Mouse (Mus musculus): ENCODE measurements around the gene Prrc2c.
A peak's percentile ranks its signal among the peaks of the same experiment; 100 is the strongest.

DNA sequence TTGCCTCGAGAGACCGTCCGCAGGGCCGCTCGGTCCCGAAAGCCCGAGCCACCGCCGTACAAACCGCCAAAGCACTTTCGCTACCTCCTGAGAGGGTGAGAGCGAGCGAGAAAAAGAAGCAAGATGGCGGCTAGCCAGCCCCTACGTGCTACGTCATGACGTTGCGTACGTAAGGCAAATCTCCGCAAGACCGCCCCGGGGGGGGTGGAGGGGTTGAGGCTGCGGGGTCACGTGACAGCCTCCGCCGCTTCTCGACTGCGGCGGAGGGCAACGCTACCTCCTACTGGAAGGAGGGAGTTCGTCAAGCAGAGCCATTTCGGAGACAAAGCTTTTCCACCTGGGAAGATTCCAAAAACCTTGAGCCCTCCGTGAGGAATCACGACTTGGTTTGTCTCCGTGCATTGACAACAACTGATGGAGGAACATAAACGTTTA, at the start of gene Prrc2c:
- peak; percentile 3 for TF ChIP-seq CTCF (IDR thresholded peaks at IDR 0.05; ENCODE audit: control insufficient read depth, insufficient read depth, insufficient read length)
- TF ChIP-seq USF1 (IDR thresholded peaks at IDR 0.05; ENCODE audit: low read depth): peak; percentile 98
- TF ChIP-seq MYOD1 (IDR thresholded peaks at IDR 0.05; ENCODE audit: control insufficient read depth, insufficient read length, low read depth): no peak
- no peak for TF ChIP-seq CEBPB (IDR thresholded peaks at IDR 0.05; ENCODE audit: low read depth)
- TF ChIP-seq MAX (IDR thresholded peaks at IDR 0.05): no peak
- TF ChIP-seq FOSL1 (IDR thresholded peaks at IDR 0.05; ENCODE audit: insufficient read depth, low read length, poor library complexity, severe bottlenecking): no peak
- no peak for TF ChIP-seq MYOG (IDR thresholded peaks at IDR 0.05; ENCODE audit: control insufficient read depth, extremely low read depth, insufficient read length)

Data from C2C12 (cell line).